Mouse (Mus musculus): ENCODE results near the gene Timmdc1. TPM values are rescaled to one million over a fixed set of nuclear protein-coding genes. Genes with fewer than 3 reads are reported as not detected.

The Timmdc1 gene
- polyA plus RNA-seq, 1 experiment from 2014 or later = 11.8 TPM

DNA sequence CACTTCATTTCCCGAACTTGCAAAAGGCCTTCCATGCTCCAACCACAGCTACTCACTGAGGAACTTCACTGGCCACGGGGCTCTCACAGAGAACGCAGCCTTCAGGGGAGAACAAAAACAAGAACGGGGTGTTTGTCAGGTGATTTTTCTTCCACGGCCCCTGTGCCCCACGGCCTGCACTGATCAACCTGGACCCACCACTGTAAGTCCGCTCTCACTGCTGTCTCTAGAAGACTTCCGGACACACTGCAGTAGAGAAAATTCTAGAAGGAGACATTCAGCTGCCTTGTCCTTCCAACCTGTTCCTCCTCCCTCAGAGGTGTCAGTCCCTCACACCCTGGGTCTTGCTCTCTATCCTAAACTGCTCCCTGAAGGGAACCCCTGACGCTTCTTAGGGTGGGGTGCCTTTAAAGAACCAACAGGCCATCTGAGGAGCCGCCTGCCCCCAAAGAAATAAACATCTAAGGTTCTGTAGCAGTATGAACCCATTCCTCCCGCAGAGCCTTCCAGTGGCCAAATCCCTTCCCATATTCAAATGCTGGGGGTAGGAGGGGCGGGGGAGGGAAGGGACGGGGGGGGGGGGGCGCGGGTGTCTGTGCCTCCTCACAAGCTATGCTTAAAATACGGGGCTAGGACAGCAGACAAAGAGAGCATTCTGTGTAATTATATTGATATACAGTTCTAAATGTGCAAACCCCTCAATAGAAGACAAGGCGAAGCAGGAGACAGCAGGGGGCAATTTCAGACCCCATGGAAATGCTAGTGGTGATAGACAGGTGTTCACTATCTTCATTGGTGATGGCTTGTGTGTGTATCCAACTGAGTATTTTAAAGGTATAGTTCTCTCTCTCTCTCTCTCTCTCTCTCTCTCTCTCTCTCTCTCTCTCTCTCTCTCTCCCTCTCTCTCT is 66.7 kb downstream of the Timmdc1 start, which contains the start of gene Cd80:
Cd80 (plus strand) TSS at position 51 of the 908 bp plus-strand sequence.
- WGBS = 74% methylated on average over 17 of the region's 17 CpGs
- no peak within 1 kb of the TSS for H3K27ac ChIP-seq (ENCODE audit: low read depth, low read length)
- no peak for TF ChIP-seq CTCF (IDR thresholded peaks at IDR 0.05; ENCODE audit: low read depth)
- H3K9ac ChIP-seq (ENCODE audit: low read depth, low read length) = no peak within 1 kb of the TSS
- ATAC-seq = no peak
- no peak within 1 kb of the TSS for H3K4me2 ChIP-seq (replicated peaks; ENCODE audit: low read depth)
- no peak within 1 kb of the TSS for H3K4me3 ChIP-seq (ENCODE audit: low read depth, low read length)
- no peaks in the 10 kb centered on the region; the same call in 1 of the 2 replicates for H3K4me1 ChIP-seq (replicated peaks; ENCODE audit: control insufficient read depth, insufficient read depth, low read length)
- H3K36me3 ChIP-seq (ENCODE audit: control insufficient read depth, insufficient read depth) = no peaks in the 10 kb centered on the region
- no peaks in the 10 kb centered on the region for H3K27me3 ChIP-seq (replicated peaks; ENCODE audit: control insufficient read depth, insufficient read depth, low read length)
- no peaks in the 10 kb centered on the region for H3K9me3 ChIP-seq (ENCODE audit: control insufficient read depth)

DNA sequence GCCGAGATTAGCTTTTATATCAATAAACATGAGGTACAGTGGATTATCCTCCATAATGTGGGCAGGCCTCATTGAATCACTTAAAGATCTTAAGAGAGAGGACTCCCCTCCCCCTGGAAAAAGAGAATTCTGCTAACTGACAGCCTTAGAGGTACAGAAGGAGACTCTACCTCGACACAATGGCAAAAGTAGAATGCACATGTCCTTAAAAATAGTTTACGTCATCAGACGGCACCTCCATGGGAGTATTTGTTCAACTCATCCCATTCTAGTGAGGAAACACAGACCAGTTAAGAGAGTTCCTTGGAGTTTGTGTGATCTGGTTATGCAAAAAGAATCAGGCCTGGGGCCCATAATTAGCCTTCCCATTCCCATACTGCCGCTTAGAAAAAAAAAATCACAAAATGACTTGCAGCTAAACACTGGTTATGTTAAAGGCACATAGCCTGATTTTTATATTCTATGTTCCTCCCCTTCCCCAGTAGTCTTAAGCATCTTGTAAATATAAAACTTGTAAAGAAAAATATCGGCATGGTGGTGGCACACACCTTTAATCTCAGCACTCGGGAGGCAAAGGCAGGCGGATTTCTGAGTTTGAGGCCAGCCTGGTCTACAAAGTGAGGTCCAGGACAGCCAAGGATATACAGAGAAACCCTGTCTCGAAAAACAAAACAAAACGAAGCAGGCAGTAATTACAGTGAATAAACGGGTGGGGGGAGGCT is 67.8 kb downstream of the Timmdc1 start:
- H3K9me3 ChIP-seq (ENCODE audit: control insufficient read depth) = no peaks in the 10 kb centered on the region
- H3K36me3 ChIP-seq (ENCODE audit: control insufficient read depth, insufficient read depth) = peaks cover 11% of the 10 kb centered on the region; the same call in 1 of the 2 replicates
- no peak overlapping the region for H3K27ac ChIP-seq (ENCODE audit: low read depth, low read length)
- no peak overlapping the region for H3K9ac ChIP-seq (ENCODE audit: low read depth, low read length)
- no peak for TF ChIP-seq CTCF (IDR thresholded peaks at IDR 0.05; ENCODE audit: low read depth)
- ATAC-seq = no peak
- H3K27me3 ChIP-seq (replicated peaks; ENCODE audit: control insufficient read depth, insufficient read depth, low read length) = no peaks in the 10 kb centered on the region
- H3K4me1 ChIP-seq (replicated peaks; ENCODE audit: control insufficient read depth, insufficient read depth, low read length) = no peaks in the 10 kb centered on the region; the same call in 1 of the 2 replicates
- H3K4me2 ChIP-seq (replicated peaks; ENCODE audit: low read depth) = no peak overlapping the region
- WGBS = 77% methylated on average over 11 of the region's 11 CpGs
- no peak overlapping the region for H3K4me3 ChIP-seq (ENCODE audit: low read depth, low read length)

DNA sequence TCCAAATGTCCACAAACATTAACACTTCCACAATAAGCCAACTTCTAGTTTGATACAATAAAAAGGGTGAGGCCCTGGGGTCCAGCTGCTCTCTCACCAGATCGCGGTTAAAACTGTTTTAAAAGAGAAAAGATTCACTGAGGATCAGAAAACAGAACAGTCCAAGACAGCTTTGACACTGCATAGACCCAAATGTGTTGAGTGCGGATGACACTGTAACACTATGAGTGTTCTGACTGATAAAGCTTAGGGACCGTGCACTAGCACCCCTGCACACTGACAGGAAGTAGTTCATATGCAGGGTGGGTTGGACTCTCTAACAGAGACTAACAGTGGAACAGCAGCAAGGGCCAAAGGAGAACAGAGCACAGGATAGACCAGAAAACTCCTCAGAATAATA is 68.5 kb downstream of the Timmdc1 start:
- no peak for ATAC-seq
- TF ChIP-seq CTCF (IDR thresholded peaks at IDR 0.05; ENCODE audit: low read depth) = no peak
- WGBS = 86% methylated on average over 4 of the region's 4 CpGs

DNA sequence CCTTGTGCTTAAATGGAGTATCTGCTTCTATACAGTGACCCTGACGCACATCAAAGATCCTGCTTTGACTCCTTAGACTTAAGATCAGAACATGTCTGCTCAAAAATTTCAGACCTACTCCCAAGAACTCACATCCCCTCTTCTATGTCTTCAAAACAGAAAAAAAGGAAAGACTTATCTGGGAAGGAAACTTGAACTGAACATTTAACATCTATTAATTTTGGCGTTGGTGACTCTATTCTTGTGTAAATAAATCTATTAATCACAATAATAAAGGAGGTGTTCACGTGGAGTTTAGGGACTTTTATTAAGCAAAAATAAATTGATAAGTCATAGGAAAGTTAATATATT is 69.3 kb downstream of the Timmdc1 start:
- WGBS = 22% methylated on average over 3 of the region's 3 CpGs
- peak overlapping the region; percentile 84 for H3K4me2 ChIP-seq (replicated peaks; ENCODE audit: low read depth)
- ATAC-seq = no peak

More for the DNA sequence above, 68.5 kb downstream of the Timmdc1 start:
- Histone ChIP-seq H3K27me3 (replicated peaks; ENCODE audit: control insufficient read depth, insufficient read depth, low read length) (no peaks in the 10 kb centered on the region), H3K4me1 (replicated peaks; ENCODE audit: control insufficient read depth, insufficient read depth, low read length) (no peaks in the 10 kb centered on the region; the same call in 1 of the 2 replicates), H3K27ac (ENCODE audit: low read depth, low read length) (no peak overlapping the region), H3K9ac (ENCODE audit: low read depth, low read length) (no peak overlapping the region), H3K4me3 (ENCODE audit: low read depth, low read length) (no peak overlapping the region), H3K4me2 (replicated peaks; ENCODE audit: low read depth) (no peak overlapping the region), H3K36me3 (ENCODE audit: control insufficient read depth, insufficient read depth) (peaks cover 15% of the 10 kb centered on the region; the same call in 1 of the 2 replicates), H3K9me3 (ENCODE audit: control insufficient read depth) (no peaks in the 10 kb centered on the region)

DNA sequence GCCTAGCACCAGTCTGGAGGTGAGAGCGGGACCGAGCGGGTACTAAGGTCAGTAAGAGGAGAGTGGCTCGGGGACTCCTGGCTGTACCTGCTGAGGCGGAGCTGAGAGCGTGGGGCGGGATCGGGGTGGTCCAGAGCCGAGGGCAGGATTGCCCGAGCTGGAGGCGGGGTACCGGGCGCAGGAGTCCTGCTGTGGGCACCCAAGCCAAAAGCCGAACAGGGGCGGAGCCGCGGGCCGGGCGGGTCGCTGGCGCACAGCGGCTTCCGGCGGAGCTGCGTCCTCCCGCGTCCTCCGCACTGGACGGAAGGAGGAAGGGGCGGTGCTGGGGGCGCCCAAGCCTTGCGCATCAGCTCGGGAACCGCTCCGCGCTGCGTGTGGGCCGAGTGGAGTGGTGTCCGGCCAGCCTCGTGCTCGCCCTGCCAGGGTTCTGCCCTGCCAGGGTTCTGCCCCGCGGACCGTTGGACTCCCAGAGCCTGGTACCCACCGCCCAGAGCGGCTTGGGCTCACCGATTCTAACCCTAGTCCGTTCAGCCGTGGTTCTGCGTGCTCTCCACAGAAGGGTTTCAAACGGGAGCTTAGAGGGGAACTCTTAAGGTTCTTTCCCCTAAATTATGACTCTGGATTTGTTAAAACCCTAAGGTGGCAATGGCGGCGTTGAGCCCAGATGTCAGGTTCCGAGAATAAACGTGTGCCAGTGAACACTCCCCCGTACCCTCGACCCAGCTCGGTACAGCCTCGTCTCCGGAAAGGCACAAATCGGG is 69.8 kb downstream of the Timmdc1 start, which contains the start of gene Adprh:
Adprh (minus strand) TSS at position 262 of the 761 bp plus-strand sequence.
- Histone ChIP-seq H3K9ac (ENCODE audit: low read depth, low read length) (peak within 1 kb of the TSS; percentile 70), H3K27ac (ENCODE audit: low read depth, low read length) (peak within 1 kb of the TSS; percentile 88), H3K27me3 (replicated peaks; ENCODE audit: control insufficient read depth, insufficient read depth, low read length) (no peaks in the 10 kb centered on the region), H3K4me2 (replicated peaks; ENCODE audit: low read depth) (peak within 1 kb of the TSS; percentile 84), H3K36me3 (ENCODE audit: control insufficient read depth, insufficient read depth) (peaks cover 19% of the 10 kb centered on the region), H3K4me3 (ENCODE audit: low read depth, low read length) (peak within 1 kb of the TSS; percentile 65), H3K4me1 (replicated peaks; ENCODE audit: control insufficient read depth, insufficient read depth, low read length) (no peaks in the 10 kb centered on the region; the same call in 1 of the 2 replicates), H3K9me3 (ENCODE audit: control insufficient read depth) (no peaks in the 10 kb centered on the region)
- 1% methylated on average over 59 of the region's 61 CpGs for WGBS
- ATAC-seq = peak; percentile 92
- TF ChIP-seq CTCF (IDR thresholded peaks at IDR 0.05; ENCODE audit: low read depth) = peak; percentile 35

More for the DNA sequence above, 69.3 kb downstream of the Timmdc1 start:
- no peaks in the 10 kb centered on the region for H3K27me3 ChIP-seq (replicated peaks; ENCODE audit: control insufficient read depth, insufficient read depth, low read length)
- H3K9me3 ChIP-seq (ENCODE audit: control insufficient read depth) = no peaks in the 10 kb centered on the region
- H3K4me1 ChIP-seq (replicated peaks; ENCODE audit: control insufficient read depth, insufficient read depth, low read length) = no peaks in the 10 kb centered on the region; the same call in 1 of the 2 replicates
- H3K27ac ChIP-seq (ENCODE audit: low read depth, low read length) = peak overlapping the region; percentile 88; the same call in 1 of the 2 replicates
- peak overlapping the region; percentile 70 for H3K9ac ChIP-seq (ENCODE audit: low read depth, low read length)
- TF ChIP-seq CTCF (IDR thresholded peaks at IDR 0.05; ENCODE audit: low read depth) = no peak
- peaks cover 15% of the 10 kb centered on the region; the same call in 1 of the 2 replicates for H3K36me3 ChIP-seq (ENCODE audit: control insufficient read depth, insufficient read depth)
- peak overlapping the region; percentile 65 for H3K4me3 ChIP-seq (ENCODE audit: low read depth, low read length)
